Mouse (Mus musculus): Measurements from ENCODE around the gene Mrps5. TPM values are rescaled to one million over a fixed set of nuclear protein-coding genes. Genes with fewer than 3 reads are reported as not detected.
A peak's percentile ranks its signal among the peaks of the same experiment; 100 is the strongest.
"Not testable (repeated sequence)": the region's sequence is repeated elsewhere in the genome, so short reads cannot be mapped to it uniquely, and the experiment has no call there.

Gene Mrps5
- 10 to 100 TPM; 88.2 to 93.6 TPM for total RNA-seq (2021)
- long read RNA-seq, experiment 1, full-length matches to known transcripts, result 94 of 110 reads
- long read RNA-seq, experiment 1, partial matches to known transcripts, result 2 of 110 reads
- long read RNA-seq, experiment 1, other reads (novel, unspliced or antisense), result 14 of 110 reads
- long read RNA-seq, experiment 2, full-length matches to known transcripts, result 127 of 134 reads
- long read RNA-seq, experiment 2, partial matches to known transcripts, result 1 of 134 reads
- long read RNA-seq, experiment 2, other reads (novel, unspliced or antisense), result 6 of 134 reads

- DNase-seq (ENCODE audit: low spot score in 2 of 2), result peak; percentile 65 to 85
Observed at GRCm38 (mm10) chr2:127586694-127587513, at the start of gene Mrps5, which contains the start of gene Zfp661. Gene Mrps5, plus strand, starts transcription at chr2:127587222. Gene Zfp661, minus strand, starts transcription at chr2:127587094.

GRCm38 (mm10) chr2:127537548-127537947 is 49.5 kb upstream of the Mrps5 start:
- no peak for DNase-seq (ENCODE audit: low spot score in 2 of 2)

- DNase-seq (ENCODE audit: low spot score in 2 of 2), result no peak
Observed at GRCm38 (mm10) chr2:127539494-127539893, 47.5 kb upstream of the Mrps5 start.

GRCm38 (mm10) chr2:127541185-127541584 is 45.8 kb upstream of the Mrps5 start, which contains the start of gene Prom2:
Gene Prom2, minus strand, starts transcription at chr2:127541467.
- DNase-seq (ENCODE audit: low spot score in 2 of 2), result no peak

- DNase-seq (ENCODE audit: low spot score in 2 of 2), result no peak
Observed at GRCm38 (mm10) chr2:127541697-127542096, 45.3 kb upstream of the Mrps5 start.

GRCm38 (mm10) chr2:127548342-127549074 is 38.5 kb upstream of the Mrps5 start:
- no peak for DNase-seq (ENCODE audit: low spot score in 2 of 2)

GRCm38 (mm10) chr2:127549711-127550110 is 37.3 kb upstream of the Mrps5 start:
- no peak for DNase-seq (ENCODE audit: low spot score in 2 of 2)

GRCm38 (mm10) chr2:127550446-127550845 is 36.6 kb upstream of the Mrps5 start:
- DNase-seq (ENCODE audit: low spot score in 2 of 2), result no peak

- no peak for DNase-seq (ENCODE audit: low spot score in 2 of 2)
Observed at GRCm38 (mm10) chr2:127551078-127551477, 35.9 kb upstream of the Mrps5 start.

GRCm38 (mm10) chr2:127559070-127559966 is 27.7 kb upstream of the Mrps5 start:
- peak; percentile 56 to 83 for DNase-seq (ENCODE audit: low spot score in 2 of 2)

- DNase-seq (ENCODE audit: low spot score in 2 of 2), result no peak
Observed at GRCm38 (mm10) chr2:127573322-127573721, 13.7 kb upstream of the Mrps5 start.

- peak; percentile 67 to 88 for DNase-seq (ENCODE audit: low spot score in 2 of 2)
Observed at GRCm38 (mm10) chr2:127584436-127584858, 2.6 kb upstream of the Mrps5 start.

- DNase-seq (ENCODE audit: low spot score in 2 of 2), result no peak
Observed at GRCm38 (mm10) chr2:127587514-127587844, 457 bp downstream of the Mrps5 start.

- DNase-seq (ENCODE audit: low spot score in 2 of 2), result no peak
Observed at GRCm38 (mm10) chr2:127588897-127589296, 1.9 kb downstream of the Mrps5 start.

GRCm38 (mm10) chr2:127590204-127590603 is 3.2 kb downstream of the Mrps5 start:
- no peak for DNase-seq (ENCODE audit: low spot score in 2 of 2)

- DNase-seq (ENCODE audit: low spot score in 2 of 2), result no peak
Observed at GRCm38 (mm10) chr2:127590840-127591239, 3.8 kb downstream of the Mrps5 start.

- DNase-seq (ENCODE audit: low spot score in 2 of 2), result not testable (repeated sequence)
Observed at GRCm38 (mm10) chr2:127603383-127603782, 16.4 kb downstream of the Mrps5 start.

- no peak for DNase-seq (ENCODE audit: low spot score in 2 of 2)
Observed at GRCm38 (mm10) chr2:127605203-127605602, 18.2 kb downstream of the Mrps5 start.

GRCm38 (mm10) chr2:127608234-127608633 is 21.2 kb downstream of the Mrps5 start:
- DNase-seq (ENCODE audit: low spot score in 2 of 2), result no peak

GRCm38 (mm10) chr2:127608986-127609385 is 22.0 kb downstream of the Mrps5 start:
- DNase-seq (ENCODE audit: low spot score in 2 of 2), result no peak

GRCm38 (mm10) chr2:127611386-127611785 is 24.4 kb downstream of the Mrps5 start:
- no peak for DNase-seq (ENCODE audit: low spot score in 2 of 2)
